Mouse (Mus musculus): ENCODE data around the gene Hoxc11.

Hoxc11 gene

GRCm38 (mm10) chr15:102936279-102936972 is 17.8 kb upstream of the Hoxc11 start, which contains the start of gene Hoxc12:
Gene Hoxc12 (plus strand): TSS chr15:102936757.
- in situ Hi-C loops (cut with MboI; ENCODE audit: unreplicated experiment in 2 of 2) = no loop called here

DNA sequence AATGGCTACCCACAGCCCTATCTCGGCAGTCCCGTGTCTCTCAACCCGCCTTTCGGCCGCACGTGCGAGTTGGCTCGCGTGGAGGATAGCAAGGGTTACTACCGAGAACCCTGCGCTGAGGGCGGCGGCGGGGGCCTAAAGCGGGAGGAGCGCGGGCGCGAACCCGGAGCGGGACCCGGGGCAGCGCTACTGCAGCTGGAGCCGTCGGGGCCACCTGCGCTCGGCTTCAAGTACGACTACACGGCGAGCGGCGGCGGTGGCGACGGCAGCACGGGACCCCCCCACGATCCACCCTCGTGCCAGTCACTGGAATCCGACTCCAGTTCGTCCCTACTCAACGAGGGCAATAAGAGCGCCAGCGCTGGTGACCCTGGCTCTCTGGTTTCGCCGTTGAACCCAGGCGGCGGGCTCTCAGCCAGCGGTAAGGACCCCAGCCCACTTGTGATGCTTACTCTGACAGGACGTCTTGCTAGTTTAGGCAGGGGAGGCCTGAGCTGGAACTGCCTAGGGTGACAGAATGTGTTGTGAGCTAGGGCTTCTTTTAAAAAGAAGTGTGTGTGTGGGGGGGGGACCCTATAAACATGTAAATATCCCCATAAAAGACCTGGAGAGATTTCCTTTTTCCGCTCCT is 17.1 kb upstream of the Hoxc11 start:
- in situ Hi-C loops (cut with MboI; ENCODE audit: unreplicated experiment in 2 of 2) = no loop called here

DNA sequence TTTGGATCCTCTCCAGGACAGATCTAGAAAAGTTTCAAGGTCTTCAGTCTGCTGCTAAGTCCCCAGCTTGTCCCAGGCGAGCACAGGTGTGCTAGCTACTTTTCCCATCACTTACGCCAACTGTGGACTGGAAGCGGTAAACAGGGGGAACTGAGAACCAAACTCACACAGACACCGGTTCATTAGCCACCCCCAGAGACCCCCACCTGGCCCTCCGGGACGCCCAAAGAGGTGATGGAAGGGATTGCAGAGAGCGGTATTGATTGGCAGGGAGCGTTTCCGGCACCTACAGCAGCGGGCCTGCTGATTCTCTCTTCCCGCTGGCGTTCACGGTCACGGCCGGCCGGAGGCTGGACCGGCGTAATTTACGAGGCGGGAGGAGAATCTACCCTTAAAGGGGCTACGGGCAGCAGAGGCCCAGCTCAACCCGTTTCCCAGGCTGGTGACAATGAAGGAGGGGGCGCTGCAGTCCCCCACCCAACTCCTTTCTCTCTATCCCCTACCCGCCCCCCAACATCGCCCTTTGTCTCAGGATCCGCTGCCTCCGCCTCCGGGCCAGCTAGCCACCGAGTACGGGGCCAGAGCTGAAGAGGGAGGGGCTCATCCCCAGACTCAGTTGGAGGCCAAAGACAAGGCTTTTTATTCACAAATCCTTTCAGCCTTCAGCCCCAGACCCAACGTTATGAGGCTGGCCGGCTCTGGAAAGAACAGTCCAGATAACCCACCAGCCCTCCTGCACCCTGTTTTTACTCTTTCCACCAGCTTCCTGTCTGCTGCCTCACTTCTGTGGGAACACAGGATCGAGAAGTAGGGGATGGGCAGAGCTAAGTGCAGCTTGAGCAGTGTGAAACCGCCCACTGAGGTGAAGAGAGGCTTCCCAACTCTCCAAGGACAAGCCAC is 14.7 kb upstream of the Hoxc11 start:
- in situ Hi-C loops (cut with MboI; ENCODE audit: unreplicated experiment in 2 of 2) = no loop called here

DNA sequence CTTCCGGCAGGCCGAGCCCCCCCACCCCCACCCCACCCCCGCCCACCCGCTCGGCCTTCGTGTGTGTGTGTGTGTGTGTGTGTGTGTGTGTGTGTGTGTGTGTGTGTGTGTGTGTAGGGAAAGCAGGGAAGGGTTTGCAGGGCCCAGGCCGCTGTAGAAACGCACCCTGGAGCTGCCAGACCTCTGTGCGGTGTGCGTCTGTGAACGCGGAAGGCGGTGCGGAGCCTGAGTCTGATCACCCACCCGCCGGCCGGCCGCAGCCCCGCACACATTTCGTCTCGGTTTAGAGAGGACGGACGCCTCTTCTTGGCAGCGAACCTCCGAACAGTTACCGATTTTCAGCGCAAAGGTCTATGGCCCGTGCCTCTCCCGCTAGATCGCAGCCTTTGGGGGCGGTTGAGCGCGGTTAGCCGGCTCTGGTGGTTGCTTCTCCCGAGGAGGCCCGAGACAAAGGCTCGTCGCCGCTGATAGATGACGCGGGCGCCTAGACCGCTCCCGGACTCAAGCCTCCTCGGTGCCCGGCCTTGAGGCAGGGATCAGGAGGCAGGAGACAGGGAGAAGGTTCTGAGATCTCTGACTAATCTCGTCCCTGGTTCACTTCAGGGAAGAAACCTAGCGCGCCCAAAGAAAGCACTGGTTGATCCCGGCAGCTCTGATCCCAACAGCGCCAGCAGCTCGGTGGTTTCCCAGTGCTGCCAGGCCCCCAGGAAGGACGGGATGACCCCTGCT is 11.3 kb upstream of the Hoxc11 start:
- in situ Hi-C loops (cut with MboI; ENCODE audit: unreplicated experiment in 2 of 2) = no loop called here

DNA sequence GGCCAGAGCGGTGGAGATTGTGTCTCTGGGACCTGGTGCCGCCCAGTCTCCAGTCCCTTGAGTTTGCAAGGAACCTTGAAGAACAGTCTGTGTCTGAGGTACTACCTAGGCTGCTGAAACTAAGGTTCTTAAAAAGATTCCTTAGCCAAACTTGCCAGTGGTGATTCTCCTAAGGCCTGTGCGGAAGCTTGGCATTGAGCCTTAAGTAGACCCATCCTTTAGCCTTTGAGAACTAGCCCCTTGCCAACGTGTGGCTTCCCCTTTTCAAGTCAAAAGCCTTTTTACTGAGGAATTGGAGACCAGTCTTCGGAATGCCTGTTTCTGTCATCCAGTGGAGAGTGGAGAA is 10.8 kb upstream of the Hoxc11 start:
- in situ Hi-C loops (cut with MboI; ENCODE audit: unreplicated experiment in 2 of 2) = no loop called here

DNA sequence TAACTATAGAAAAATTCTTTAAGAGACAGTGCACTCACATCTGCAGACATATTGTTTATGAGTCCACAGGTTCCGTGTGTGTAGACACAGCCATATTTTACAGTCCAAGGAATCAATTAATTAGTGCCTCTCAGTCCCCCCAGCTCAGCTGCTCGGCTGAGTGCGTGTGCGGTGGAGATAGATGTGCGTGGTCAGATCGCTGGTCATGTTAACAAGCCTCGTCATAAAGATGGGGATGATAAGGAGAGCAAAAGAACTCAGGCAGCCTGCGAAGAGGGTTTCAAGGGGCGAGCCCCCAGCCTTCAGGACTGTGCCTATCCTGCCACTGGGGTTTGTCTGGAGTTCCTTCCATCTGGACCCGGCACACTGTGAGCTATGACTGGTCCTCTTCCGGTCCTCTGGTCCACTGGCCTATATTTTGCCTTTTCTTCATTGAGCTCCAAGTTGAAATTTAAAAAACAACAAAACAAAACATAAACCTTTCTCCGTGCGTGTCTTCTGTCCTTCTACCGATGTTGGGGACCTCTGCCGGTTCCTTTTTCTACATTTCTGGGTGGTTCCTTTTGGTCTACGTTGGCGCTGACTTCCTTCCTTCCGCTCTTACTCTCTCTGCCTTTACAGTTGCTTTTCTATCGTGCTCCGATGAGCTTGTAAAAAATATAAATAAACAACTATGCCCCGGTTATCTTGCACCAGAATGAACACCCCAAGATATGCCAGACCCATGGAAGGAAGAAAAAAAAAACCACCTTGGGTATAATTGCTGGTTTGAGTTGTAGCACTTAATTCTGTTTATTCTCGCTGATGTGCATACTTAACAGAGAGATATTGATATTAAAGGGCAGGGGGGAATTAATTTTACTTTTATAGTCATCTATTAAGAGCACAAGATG is 8.8 kb upstream of the Hoxc11 start:
- in situ Hi-C loops (cut with MboI; ENCODE audit: unreplicated experiment in 2 of 2) = no loop called here

- in situ Hi-C loops (cut with MboI; ENCODE audit: unreplicated experiment in 2 of 2) = no loop called here
Measured at GRCm38 (mm10) chr15:102947276-102947675, 7.0 kb upstream of the Hoxc11 start.

GRCm38 (mm10) chr15:102948842-102949241 is 5.4 kb upstream of the Hoxc11 start:
- in situ Hi-C loops (cut with MboI; ENCODE audit: unreplicated experiment in 2 of 2) = no loop called here

DNA sequence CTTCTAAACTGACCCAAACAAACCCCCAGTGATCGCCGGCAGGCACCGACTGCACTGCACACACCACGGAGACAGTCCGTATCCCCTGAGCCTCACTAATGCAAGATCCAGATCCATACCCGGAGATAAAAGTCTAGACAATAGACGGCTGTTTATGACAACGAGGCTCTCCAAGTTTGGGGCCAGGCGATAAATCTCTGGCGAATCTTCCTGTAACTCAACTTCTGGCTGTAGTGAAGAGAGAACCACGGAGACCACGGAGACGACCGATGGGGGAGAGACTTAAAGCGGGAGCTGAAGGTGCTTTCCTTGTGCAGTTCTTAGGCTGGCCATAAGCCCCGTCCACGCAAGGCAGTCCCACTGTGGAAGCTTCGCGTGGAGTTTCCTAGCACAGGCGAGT is 4.5 kb upstream of the Hoxc11 start:
- in situ Hi-C loops (cut with MboI; ENCODE audit: unreplicated experiment in 2 of 2) = no loop called here

DNA sequence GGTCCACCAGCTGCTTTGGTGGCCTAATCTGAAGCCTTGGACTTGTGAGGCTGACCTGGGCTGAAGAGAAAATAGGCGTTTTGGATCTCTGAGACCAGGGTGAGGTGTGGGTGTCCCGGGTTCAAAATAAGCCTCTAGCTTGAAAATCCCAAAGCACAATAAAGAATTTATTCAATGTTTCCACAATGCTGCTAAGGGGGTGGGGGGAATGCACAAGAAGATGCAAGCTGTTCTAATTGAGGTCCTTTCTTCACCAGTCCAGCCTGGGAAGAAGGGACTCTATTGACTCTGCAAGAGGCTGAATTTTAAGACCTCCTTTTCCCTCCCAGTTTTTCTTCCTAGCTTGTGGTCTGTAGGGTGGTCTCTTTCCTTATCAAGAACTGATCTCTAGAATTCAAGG is 3.4 kb upstream of the Hoxc11 start:
- in situ Hi-C loops (cut with MboI; ENCODE audit: unreplicated experiment in 2 of 2) = no loop called here

DNA sequence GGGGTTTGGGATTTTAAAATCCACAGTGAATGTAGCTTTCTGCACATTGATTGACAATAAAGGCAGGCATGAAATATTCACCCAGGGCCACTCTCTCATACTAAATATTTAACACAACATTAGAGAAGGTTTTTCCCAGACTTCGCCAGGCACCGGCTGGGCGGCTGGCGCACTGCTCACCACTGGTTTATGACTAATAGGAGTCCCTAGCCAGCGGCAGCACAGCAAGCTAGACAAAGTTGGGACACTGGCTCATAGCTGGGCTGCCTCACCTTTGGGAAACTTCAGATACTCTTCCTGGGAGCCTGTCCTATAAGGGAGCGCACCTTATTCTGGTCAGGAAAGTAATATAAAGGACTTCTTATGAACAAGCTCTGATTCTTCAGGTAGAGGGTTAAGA is 666 bp upstream of the Hoxc11 start:
- in situ Hi-C loops (cut with MboI; ENCODE audit: unreplicated experiment in 2 of 2) = no loop called here

GRCm38 (mm10) chr15:102955007-102955382 is 768 bp downstream of the Hoxc11 start:
- in situ Hi-C loops (cut with MboI; ENCODE audit: unreplicated experiment in 2 of 2) = no loop called here

DNA sequence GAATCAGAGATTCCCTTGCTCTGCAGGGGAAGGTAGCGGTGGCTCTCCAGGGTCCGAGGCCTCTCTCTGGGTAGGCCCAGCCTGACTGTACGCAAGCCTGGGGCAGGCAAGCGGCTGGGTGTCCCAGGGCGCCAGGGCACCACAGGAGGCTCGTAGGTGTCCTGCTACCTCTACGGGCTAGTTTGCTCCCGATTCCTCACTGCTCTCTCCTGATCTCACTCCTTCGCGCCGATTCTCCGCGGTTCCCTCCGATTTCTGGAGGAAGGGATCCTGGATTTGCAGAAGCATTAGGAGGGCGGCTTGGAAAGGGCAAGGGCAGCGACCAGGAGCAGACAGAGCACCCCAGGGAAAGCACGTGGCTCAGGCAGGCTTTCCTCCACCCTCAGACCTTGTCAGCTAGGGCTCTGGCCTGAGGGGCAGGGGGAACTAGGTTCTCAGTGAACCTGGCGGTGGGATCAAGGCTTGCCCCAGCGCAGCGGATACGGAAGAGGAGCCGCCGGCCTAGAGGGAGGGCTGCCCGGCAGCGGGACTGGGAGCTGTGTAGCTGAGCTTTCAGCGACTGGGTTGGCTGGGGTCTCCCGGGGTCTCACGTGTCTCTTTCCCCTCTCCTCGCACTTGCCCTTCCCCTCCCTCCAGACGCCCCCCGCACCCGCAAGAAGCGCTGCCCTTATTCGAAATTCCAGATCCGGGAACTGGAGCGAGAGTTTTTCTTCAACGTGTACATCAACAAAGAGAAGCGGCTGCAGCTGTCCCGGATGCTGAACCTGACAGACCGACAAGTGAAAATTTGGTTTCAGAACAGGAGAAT is 1.8 kb downstream of the Hoxc11 start:
- in situ Hi-C loops (cut with MboI; ENCODE audit: unreplicated experiment in 2 of 2) = no loop called here

DNA sequence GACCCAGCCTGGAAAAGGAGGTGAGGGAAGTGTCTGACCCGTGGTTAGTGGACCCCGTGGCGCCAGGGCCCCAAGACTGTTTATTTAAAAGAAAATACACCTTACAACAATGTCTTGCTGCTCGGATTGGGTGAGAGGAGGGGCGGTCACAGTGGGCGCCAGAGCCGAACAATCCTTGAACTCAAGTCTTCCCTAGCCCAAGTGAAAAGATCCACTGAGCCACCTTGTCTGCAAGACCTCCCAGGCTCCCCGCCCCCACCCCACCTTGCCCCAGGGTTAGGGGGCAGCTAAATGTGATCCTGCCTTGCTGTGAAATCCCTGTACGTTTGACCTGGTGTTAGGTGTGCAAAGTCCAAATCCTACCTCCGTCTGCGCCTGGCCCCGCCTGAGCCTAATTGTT is 2.7 kb downstream of the Hoxc11 start:
- in situ Hi-C loops (cut with MboI; ENCODE audit: unreplicated experiment in 2 of 2) = no loop called here

DNA sequence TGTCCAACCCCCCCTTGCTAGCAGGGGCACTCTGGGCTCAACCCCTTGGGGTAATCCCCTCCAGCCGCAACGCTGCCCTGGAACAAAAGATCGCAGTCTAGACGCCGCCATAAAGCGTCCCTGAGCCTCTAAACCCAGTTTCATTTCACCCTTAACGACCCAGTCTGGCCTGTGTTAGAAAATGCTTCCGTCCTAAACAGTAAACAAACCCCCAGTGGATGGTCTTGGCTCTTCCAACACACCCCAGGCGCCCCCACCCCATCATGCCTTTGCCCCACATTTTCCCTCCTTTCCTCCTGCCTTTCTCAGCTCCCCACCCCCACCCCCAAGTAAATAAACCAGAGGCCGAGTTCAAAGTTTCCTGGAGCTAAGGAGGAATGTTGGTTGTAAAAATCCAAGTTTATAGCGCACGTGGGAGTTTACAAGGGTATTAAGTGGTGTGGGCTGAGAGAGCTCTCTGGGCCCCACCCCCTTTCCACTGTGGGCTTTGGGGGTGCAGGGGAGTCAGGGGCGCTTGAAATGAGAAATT is 5.5 kb downstream of the Hoxc11 start:
- in situ Hi-C loops (cut with MboI; ENCODE audit: unreplicated experiment in 2 of 2) = loop anchor here in 1 of 2 experiments (10.0 kb wide), 1 partner anchor 195 kb away; no protein-coding TSS in a partner anchor

DNA sequence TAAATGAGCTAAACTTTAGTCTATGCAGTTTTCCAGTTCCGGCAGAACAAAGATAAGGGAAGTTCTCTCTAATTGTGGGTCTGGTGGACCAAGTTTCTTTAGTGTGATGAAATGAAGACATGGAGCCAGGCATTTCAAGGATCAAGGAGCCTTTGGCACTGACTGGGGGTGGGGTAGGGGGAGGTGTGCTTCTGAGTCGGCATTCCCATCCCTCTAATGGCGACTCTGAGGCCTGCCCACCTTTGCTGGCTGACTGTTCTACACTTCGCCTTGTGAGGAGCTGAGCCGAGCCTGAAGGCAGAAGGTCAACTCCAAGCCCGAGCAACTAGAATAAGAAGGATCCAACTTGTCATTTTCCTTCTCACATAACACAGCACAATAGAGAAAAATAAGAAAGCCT is 7.5 kb downstream of the Hoxc11 start:
- in situ Hi-C loops (cut with MboI; ENCODE audit: unreplicated experiment in 2 of 2) = loop anchor here in 1 of 2 experiments (10.0 kb wide), 1 partner anchor 197 kb away; no protein-coding TSS in a partner anchor

GRCm38 (mm10) chr15:102962492-102962891 is 8.3 kb downstream of the Hoxc11 start:
- in situ Hi-C loops (cut with MboI; ENCODE audit: unreplicated experiment in 2 of 2) = loop anchor here in 1 of 2 experiments (10.0 kb wide), 1 partner anchor 198 kb away; no protein-coding TSS in a partner anchor

- in situ Hi-C loops (cut with MboI; ENCODE audit: unreplicated experiment in 2 of 2) = loop anchor here in 1 of 2 experiments (10.0 kb wide), 1 partner anchor 198 kb away; no protein-coding TSS in a partner anchor
Measured at GRCm38 (mm10) chr15:102963259-102963658, 9.0 kb downstream of the Hoxc11 start.

All from v-Abl transformed pro-B cells (cell line).